Mouse (Mus musculus) heart, postnatal 0 days (tissue): Measurements from ENCODE around the gene Tas2r138. TPM values are rescaled to one million over a fixed set of nuclear protein-coding genes. Genes with fewer than 3 reads are reported as not detected.
A peak's percentile ranks its signal among the peaks of the same experiment; 100 is the strongest.

Source experiments
- ATAC-seq: fragments of 200-750 bp; cut with Nextera tagmentation; 2 replicates; pipeline ENCODE4 v1.8.0; 2017; ENCODE audit warnings: low read depth, moderate number of reproducible peaks, moderate library complexity; ENCODE audit not compliant: insufficient read depth
- DNase-seq: peaks from one replicate; pipeline ENCODE4 v3.0.0-alpha.2; 2016; ENCODE audit warnings: low spot score
- H3K27ac ChIP-seq: fragments of 300-500 bp; sonication (generic); 2 replicates; pipeline ENCODE4 v1.5.1; 2014; ENCODE audit warnings: low read depth, mild to moderate bottlenecking
- H3K27me3 ChIP-seq: fragments of 300-500 bp; sonication (generic); 2 replicates; pipeline ENCODE4 v1.6.1; 2014; ENCODE audit warnings: low read length, mixed read lengths; ENCODE audit not compliant: control insufficient read depth, insufficient read depth
- H3K36me3 ChIP-seq: fragments of 300-500 bp; sonication (generic); replicated peaks from 2 replicates; pipeline ENCODE4 v1.6.1; 2014; ENCODE audit warnings: low read length, mixed read lengths; ENCODE audit not compliant: control insufficient read depth, insufficient read depth
- H3K4me1 ChIP-seq: fragments of 300-500 bp; sonication (generic); 2 replicates; pipeline ENCODE4 v1.6.1; 2014; ENCODE audit warnings: antibody characterized with exemption; ENCODE audit not compliant: control insufficient read depth, insufficient read depth
- H3K4me2 ChIP-seq: fragments of 300-500 bp; sonication (generic); 2 replicates; pipeline ENCODE4 v1.6.1; 2014; ENCODE audit warnings: low read depth, mild to moderate bottlenecking, low read length, moderate library complexity
- H3K4me3 ChIP-seq: fragments of 300-500 bp; sonication (generic); 2 replicates; pipeline ENCODE4 v1.5.1; 2014; ENCODE audit warnings: low read depth, low read length
- H3K9ac ChIP-seq: fragments of 300-500 bp; sonication (generic); replicated peaks from 2 replicates; pipeline ENCODE4 v1.6.1; 2014; ENCODE audit warnings: low read depth, low read length, mixed read lengths
- H3K9me3 ChIP-seq: fragments of 300-500 bp; sonication (generic); replicated peaks from 2 replicates; pipeline ENCODE4 v1.6.1; 2016; ENCODE audit warnings: low read length; ENCODE audit not compliant: control insufficient read depth
- CTCF ChIP-seq: IDR thresholded peaks from 2 replicates; pipeline ENCODE4 v1.5.1; 2016; ENCODE audit warnings: antibody characterized with exemption, control low read depth, low read depth
- EP300 ChIP-seq: IDR thresholded peaks from 2 replicates; pipeline ENCODE4 v1.6.1; 2016; ENCODE audit warnings: antibody characterized with exemption, low read depth
- WGBS: fragments of 180-500 bp; shearing (Covaris S2); extraction: QIAGEN DNeasy Blood & Tissue Kit; methylation state at CpG from one replicate; pipeline ENCODE4 v1.1.7; 2014; 5-methylcytosine and 5-hydroxymethylcytosine counted together
- polyA plus RNA-seq: library from polyadenylated mRNA; unstranded; fragments of >200 nt; fragmentation: Nextera tagmentation; extraction: Ambion mirVana; gene quantifications from 2 replicates; pipeline ENCODE4 v1.2.1, GENCODE M21; 2015
- total RNA-seq: library from RNA; depleted of rRNA; stranded (reverse); fragments of >200 nt; gene quantifications from 2 replicates; pipeline ENCODE4 v1.2.3, GENCODE M21; 2014; ENCODE audit warnings: low replicate concordance

Gene Tas2r138
- total and polyA plus RNA-seq, 2 experiments from 2014 or later: not detected

DNA sequence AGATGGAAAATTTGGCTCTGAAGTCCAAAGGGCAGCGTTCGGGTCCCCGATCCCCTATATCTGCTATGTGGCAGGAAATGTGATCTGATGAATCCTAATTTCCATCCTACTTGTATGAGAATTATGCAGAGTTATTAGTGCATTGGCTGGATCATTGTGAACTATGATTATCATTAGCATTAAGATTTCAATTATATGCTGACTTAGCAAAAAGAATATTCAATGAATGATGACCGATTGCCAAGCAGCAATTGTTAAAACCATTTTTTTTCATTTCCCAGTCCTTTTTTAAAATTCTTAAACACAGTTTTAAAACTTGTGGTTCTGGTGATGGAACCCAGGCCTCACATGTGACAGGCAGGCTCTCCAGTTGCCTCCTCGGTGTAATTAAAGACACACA is 24.6 kb upstream of the Tas2r138 start:
- DNase-seq: no peak
- ATAC-seq: no peak
- H3K27me3 ChIP-seq: no peaks in the 10 kb centered on the region
- WGBS: 85% methylated on average over 5 of the region's 5 CpGs
- H3K9me3 ChIP-seq: no peaks in the 10 kb centered on the region
- no peak overlapping the region for H3K4me3 ChIP-seq
- TF ChIP-seq CTCF (no peak), EP300 (no peak)
- no peak overlapping the region for H3K9ac ChIP-seq
- no peak overlapping the region for H3K27ac ChIP-seq
- H3K4me1 ChIP-seq: no peaks in the 10 kb centered on the region
- no peak overlapping the region for H3K4me2 ChIP-seq
- no peaks in the 10 kb centered on the region for H3K36me3 ChIP-seq

DNA sequence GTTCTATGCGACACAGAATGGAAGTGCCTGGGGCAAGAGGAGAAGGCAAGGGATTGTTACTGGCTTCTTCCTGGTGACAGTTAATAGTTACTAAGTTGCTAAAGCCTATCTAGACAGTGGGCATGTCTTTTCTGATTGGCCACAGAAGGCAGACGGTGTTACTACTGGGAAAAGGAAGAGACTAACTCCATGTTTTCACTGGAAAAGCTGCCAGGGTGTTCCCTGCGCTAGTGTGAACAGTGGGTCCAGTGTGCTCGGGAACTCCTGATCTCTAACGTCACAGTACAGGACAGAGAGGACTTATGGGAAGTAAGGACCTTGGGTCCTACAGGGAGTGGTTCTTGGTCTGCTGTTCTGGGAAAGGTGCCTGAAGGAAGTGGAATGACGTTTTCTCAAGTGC is 22.4 kb upstream of the Tas2r138 start:
- Histone ChIP-seq H3K9ac (no peak overlapping the region), H3K4me1 (no peaks in the 10 kb centered on the region), H3K4me2 (no peak overlapping the region), H3K27ac (no peak overlapping the region), H3K9me3 (no peaks in the 10 kb centered on the region), H3K36me3 (no peaks in the 10 kb centered on the region), H3K4me3 (no peak overlapping the region), H3K27me3 (no peaks in the 10 kb centered on the region)
- TF ChIP-seq CTCF (no peak), EP300 (no peak)
- DNase-seq (no peak), ATAC-seq (no peak)
- 76% methylated on average over 6 of the region's 6 CpGs for whole genome bisulfite sequencing

DNA sequence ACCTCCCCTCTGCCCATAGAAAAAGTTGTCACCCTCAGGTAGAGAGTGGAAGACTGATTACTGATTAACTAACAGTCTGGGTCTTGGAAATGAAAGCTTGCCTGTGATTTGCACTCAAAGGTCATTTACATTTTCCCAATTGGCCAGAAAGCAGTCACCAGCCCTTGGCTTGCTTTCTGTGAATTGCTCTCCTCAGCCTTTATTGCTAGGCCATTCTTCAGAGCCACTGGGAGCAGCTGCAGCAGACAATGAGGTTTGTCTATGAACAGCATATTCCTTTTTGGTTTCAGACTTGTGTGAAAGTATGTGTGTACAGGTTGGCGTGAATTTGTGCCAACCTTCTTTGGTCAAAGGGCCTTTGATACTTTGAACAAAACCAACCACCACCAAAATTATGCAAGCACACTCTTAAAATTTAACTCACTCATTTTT is 21.5 kb upstream of the Tas2r138 start:
- H3K4me3 ChIP-seq: no peak overlapping the region
- DNase-seq (no peak), ATAC-seq (no peak)
- H3K4me1 ChIP-seq: no peaks in the 10 kb centered on the region
- H3K27ac ChIP-seq: no peak overlapping the region
- no peaks in the 10 kb centered on the region for H3K36me3 ChIP-seq
- H3K9me3 ChIP-seq: no peaks in the 10 kb centered on the region
- WGBS: 66% methylated on average over 1 of the region's 1 CpGs
- no peak overlapping the region for H3K4me2 ChIP-seq
- no peaks in the 10 kb centered on the region for H3K27me3 ChIP-seq
- H3K9ac ChIP-seq: no peak overlapping the region
- TF ChIP-seq CTCF: no peak

DNA sequence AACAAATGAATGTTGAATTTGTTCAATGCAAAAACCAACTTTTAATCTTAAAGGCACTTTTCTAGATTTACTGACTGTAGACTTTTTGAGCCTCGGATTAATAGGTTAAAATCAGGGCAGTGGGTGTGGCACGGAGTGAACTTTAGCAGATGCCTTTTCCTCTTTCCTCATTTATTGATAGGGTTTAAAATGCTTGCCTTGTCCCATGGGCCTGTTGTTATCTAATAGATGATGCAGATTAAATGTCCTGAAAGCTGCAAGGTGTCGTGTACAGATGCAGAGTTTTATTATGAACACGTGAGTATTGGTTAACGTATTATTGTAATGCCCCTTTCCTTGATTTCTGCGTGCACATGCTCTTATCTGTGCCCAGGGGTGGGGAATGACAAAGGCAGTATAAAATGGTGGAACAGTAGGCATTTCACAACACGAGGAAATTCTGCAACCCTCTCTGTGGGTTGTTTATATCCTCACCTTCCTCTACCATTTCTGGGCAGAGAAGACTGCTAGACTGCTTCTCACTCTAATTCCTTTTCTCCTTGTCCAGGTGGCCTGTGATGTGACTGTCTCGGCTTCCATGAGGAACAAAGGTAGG is 15.4 kb upstream of the Tas2r138 start, which contains the start of gene Mgam:
Mgam (plus strand) TSS at position 426 of the 595 bp plus-strand sequence.
- no peak within 1 kb of the TSS for H3K9ac ChIP-seq
- 69% methylated on average over 8 of the region's 8 CpGs for WGBS
- H3K4me2 ChIP-seq: no peak within 1 kb of the TSS
- no peak for ATAC-seq
- H3K4me3 ChIP-seq: no peak within 1 kb of the TSS
- no peaks in the 10 kb centered on the region for H3K9me3 ChIP-seq
- H3K27me3 ChIP-seq: no peaks in the 10 kb centered on the region
- TF ChIP-seq CTCF (no peak), EP300 (no peak)
- DNase-seq: no peak
- H3K27ac ChIP-seq: no peak within 1 kb of the TSS
- H3K36me3 ChIP-seq: no peaks in the 10 kb centered on the region
- H3K4me1 ChIP-seq: no peaks in the 10 kb centered on the region

DNA sequence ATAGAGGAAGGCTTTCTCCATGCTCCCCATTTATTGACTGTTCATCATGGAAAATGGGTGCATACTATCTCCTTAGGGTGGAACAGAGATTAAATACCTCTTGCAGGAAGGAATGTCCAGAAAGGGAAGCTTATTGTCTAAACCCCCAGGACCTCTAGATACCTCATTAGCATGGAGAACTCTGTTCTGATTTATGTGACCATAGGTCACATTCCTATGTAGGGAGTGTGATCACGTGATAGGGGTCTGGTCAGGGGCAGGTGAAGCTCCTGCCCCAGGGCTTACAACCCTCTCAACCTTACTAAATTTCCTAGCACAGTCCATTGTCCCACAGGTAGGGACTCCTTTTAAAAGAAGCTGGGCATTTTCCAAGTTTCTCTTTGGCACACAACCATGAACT is 13.0 kb upstream of the Tas2r138 start:
- no peak overlapping the region for H3K4me3 ChIP-seq
- TF ChIP-seq EP300 (no peak), CTCF (no peak)
- no peaks in the 10 kb centered on the region for H3K27me3 ChIP-seq
- ATAC-seq (no peak), DNase-seq (no peak)
- no peak overlapping the region for H3K9ac ChIP-seq
- H3K36me3 ChIP-seq: no peaks in the 10 kb centered on the region
- 55% methylated on average over 1 of the region's 1 CpGs for WGBS
- H3K9me3 ChIP-seq: no peaks in the 10 kb centered on the region
- H3K4me1 ChIP-seq: no peaks in the 10 kb centered on the region
- no peak overlapping the region for H3K27ac ChIP-seq
- H3K4me2 ChIP-seq: no peak overlapping the region

DNA sequence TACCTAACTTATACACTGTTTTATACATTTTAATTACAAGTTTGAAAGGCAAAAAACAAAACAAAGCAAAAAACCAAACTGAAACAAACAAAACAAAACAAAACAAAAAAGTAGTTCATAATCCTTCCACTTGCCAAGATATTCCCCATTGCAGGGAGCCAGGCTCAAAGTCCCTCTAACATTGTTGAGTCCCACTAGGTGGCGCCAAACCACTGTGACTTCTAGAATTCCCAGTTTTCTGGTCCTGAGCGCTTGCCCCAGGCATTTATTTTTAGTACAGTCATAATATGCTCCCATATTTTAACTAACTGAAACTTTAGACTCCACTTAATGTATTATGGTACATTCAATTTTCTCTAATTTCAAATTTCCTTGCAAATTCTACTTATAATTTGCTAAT is 4.9 kb upstream of the Tas2r138 start:
- ATAC-seq (no peak), DNase-seq (peak; percentile 28)
- H3K4me2 ChIP-seq: no peak overlapping the region
- 0% methylated on average over 2 of the region's 2 CpGs for WGBS
- no peak overlapping the region for H3K9ac ChIP-seq
- peak; percentile 76 for TF ChIP-seq CTCF
- TF ChIP-seq EP300: no peak
- no peak overlapping the region for H3K27ac ChIP-seq
- H3K4me3 ChIP-seq: no peak overlapping the region
- no peaks in the 10 kb centered on the region for H3K4me1 ChIP-seq
- H3K9me3 ChIP-seq: no peaks in the 10 kb centered on the region
- no peaks in the 10 kb centered on the region for H3K27me3 ChIP-seq
- no peaks in the 10 kb centered on the region for H3K36me3 ChIP-seq
